Mouse (Mus musculus) left cerebral cortex, adult 11 months (tissue): ENCODE measurements at regions not wholly inside any gene's neighbourhood (a gene's known extent, or its start where the extent isn't known, plus 50 kb on each side); places are given as distances from the start of the nearest gene placed in this dataset.

Source experiments
- DNase-seq: peaks from one replicate; pipeline ENCODE4 v3.0.0; 2022; ENCODE audit warnings: low spot score

- no peak for DNase-seq
Observed at GRCm38 (mm10) chr3:35235066-35235465, 518.8 kb upstream of the Atp11b start.

DNA sequence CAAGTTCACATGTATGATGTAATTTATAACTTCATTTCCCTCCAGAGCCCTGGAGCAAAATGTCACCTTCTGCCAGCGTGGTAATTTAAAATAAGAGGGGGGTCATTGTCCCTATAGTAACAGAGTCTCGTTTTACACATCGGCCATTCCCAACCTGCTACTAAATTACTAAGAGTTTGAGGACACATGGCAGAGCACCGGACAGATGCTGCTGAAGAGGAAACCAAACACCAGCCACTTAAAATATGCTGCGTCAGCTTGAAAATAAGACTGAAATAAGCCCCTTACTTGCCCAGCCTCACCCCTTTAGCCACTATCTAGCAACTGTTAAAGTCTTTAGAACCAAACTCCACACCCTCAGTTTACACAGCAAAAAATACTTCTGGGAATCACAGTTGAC lies 518.1 kb upstream of the Atp11b start:
- DNase-seq, result no peak

DNA sequence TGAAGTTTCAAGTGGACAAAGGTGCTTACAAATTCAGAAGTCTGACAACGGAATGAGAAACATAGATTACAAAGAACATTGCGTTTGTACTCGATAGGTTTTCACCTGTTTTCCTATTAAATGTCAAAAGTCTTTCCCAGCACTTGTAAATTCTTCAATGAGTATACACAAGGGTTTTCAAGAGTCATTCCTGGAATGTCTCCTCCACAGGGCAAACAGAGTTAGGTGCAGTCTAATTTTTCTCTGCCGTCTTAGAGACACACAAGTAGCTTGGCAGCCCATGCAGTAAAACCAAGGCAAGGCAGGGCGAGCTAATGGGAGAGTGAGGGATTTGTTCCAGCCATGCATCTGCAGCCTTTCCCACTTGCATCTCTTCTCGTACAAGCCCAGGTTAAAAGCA lies 516.6 kb upstream of the Atp11b start:
- no peak for DNase-seq

- DNase-seq, result no peak
Observed at GRCm38 (mm10) chr3:35242349-35242748, 511.6 kb upstream of the Atp11b start.

DNA sequence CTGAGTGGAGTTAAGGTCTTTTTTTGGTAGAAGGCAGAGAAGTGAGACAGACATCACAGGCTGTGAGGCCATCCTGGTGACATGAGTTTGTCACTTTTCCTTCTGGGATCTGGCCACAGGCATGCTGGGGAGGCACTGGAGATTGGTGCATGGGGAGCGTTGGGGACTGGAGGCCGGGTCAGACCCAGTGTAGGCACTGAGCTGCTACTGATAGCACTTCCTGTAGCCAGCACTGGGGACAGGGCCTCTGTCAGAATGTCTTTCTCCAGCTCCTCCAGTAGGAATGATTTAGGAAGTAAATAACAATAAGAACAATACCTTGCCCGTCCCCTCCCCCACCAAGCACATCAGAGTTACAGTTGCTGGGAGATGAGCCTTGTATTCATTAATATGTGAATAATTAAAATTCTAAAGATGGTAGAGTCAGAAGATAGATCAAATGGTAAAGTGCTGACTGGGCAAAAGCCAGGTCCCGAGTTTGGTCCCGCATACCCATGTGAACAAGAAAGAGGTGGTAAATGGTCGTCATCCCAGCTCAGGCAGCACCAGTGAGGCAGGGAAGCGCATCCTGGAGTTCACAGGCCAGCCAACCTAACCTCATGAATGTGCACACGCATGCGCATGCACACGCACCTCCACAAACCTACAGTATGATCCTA lies 510.9 kb upstream of the Atp11b start:
- DNase-seq, result no peak

DNA sequence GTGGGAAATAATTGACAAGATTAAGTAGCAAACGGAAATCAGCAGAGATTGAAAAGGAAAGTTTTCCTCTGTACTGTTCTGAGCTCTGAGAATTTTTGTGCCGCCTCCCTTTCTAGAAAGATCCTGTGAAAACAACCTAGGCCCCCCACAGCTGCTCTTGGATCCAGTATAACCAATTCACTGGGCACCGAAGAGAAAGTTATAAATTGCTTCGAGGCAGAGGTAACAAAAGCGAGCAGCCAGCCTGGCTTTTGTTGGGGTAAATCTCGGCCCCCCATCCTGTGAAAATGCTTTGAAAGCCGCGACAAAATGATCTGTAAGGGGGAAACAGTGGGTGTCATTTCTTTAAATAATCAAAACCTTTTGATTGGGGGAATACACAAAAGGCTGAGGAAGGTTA lies 508.9 kb upstream of the Atp11b start:
- no peak for DNase-seq

DNA sequence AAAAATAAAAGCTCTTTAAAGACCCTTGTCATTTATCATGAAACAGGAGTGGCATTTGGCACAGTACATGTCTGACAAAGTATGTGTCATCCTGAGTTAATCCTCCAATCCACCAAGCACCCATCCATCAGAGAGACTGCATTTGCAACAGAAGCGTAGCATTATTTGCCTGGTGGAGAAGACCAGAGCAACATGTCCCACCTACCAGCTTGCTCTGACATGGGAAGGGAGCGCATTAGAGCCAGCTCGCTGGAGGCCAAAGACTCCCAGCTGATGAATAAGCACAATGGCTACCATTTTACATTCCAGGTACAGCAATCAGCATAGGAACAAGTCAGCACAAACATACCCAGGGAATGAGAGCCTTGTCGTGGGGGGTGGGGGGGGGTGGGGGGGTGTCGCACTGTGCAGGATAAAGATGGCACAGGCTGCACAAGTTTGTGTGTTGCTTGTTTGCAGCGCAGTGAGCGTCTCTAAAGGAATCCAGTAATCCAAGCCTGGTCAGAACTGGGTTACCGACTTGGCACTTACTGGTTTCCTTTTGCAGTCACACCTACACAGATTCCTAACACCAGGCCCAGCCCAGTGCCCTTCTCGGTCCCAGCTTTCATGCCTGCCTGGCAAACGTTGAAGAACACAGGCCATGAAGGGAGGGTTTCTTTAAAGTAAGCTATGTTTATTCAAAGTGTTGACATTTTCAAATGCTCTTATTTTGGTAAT lies 507.8 kb upstream of the Atp11b start:
- no peak for DNase-seq

- no peak for DNase-seq
Observed at GRCm38 (mm10) chr3:35249160-35249559, 504.7 kb upstream of the Atp11b start.

DNA sequence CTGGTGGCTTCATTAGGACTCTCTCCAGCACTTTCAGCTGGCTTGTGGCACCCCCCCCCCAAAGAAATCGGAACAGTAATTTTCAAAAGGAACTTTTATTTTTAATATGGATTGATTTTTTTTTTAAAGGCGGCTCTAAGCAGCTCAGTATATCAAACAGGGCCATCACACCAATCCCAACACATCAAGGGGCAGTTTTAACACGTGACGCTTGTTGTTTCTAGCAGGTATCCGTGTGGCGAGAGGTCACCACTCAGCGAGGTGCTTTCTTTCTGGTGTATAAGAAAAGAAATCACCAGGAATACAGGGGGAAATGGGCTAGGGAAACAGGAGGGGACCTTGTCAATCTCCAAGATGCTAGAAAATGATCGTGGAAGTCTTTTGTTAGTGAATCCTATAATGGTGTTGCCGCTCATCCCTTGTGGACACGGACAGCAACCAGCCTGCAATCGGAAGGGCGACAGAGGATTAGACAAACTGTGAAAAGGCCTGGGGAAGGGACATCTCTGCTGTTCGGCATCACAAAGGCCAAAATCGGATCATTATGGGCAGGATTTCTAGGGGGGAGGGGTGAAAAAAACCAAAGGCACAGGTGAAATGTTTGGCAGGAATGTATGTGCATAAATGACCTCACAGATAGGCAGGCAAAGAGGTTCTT lies 503.7 kb upstream of the Atp11b start:
- no peak for DNase-seq

- DNase-seq, result no peak
Observed at GRCm38 (mm10) chr3:35253861-35254260, 500.0 kb upstream of the Atp11b start.

DNA sequence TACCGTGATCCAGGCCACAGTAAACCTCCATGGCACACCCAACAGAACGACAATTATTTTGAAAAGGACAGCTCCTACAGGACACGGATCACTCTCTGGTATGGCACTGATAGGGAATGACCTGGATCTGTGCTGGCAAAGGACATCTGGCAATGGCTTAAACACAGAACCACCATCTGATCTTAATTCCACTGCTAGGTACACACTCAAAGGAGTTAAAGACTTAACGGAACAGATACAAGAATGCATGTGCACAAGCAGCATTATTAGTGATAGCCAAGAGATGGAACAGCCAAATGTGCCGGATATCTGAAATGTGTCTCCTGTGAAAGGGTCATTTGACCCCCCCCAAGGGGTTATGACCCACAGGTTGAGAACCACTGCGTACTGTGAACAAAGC lies 493.0 kb upstream of the Atp11b start:
- no peak for DNase-seq

- no peak for DNase-seq
Observed at GRCm38 (mm10) chr3:35268949-35269348, 485.0 kb upstream of the Atp11b start.

DNA sequence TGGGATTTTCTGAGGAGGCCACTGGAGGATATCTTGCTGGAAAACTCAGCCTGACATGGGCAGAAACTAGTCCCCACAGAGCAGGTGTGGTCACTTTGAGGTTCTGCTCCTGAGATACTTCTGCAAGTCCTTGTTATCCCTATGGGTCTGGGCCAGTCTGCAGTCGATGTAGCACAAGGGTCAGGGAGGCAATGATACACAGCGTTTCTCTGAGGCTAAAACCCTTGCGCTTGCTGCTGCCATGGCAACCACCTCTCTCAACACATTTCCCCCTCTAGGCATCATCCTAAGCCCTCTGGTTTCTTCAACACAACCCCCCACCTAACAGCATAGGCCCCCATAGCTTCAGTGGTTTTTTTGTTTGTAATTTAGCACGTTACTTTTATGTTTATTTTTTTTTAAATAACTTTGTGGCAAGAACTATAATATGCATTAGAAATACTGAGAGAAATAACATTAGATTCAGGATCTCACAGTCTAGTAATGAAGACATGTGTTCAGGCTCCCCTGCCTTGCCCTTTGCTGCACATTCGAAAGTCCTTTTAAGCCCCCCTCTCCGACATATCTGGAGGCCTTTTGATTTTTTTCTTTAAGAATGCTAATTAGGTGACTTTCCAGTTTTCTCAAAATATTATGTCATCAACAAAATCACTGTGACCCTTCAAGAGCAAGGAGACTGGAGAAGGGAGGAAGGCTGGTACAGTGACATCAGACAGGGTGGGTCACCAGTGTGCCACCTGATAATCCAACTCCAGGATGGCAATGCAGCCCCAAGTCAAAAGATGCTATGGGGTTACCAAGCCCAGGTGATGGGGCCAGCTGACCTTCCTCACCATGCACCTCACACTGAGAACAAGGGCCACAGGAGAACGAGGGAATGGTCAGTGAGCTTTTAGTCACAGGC lies 483.7 kb upstream of the Atp11b start:
- no peak for DNase-seq

DNA sequence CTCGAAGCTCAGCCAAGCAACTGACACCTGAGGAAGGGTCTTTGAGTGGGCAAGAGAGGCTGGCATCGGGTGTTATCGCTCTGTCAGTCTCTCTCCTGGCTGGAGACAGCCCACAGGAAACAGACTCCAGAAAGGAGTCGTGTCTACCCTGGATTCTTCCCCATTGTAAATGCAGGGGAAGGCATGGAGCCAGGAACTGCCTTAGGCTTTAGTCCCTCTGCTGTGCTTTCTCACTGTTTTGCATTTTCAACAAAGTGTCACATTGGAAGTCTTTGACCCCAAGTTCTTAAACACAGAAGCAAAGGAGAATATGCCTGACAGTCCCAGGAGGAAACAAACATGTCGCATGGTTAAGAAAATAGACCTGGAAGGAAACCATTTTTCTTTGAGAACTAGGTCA lies 480.4 kb upstream of the Atp11b start:
- DNase-seq, result no peak

- DNase-seq, result no peak
Observed at GRCm38 (mm10) chr3:35280981-35281380, 472.9 kb upstream of the Atp11b start.

GRCm38 (mm10) chr3:35282106-35282505 lies 471.8 kb upstream of the Atp11b start:
- DNase-seq, result no peak

GRCm38 (mm10) chr3:35294771-35295170 lies 459.1 kb upstream of the Atp11b start:
- DNase-seq, result no peak

GRCm38 (mm10) chr3:35295746-35296145 lies 458.2 kb upstream of the Atp11b start:
- no peak for DNase-seq

DNA sequence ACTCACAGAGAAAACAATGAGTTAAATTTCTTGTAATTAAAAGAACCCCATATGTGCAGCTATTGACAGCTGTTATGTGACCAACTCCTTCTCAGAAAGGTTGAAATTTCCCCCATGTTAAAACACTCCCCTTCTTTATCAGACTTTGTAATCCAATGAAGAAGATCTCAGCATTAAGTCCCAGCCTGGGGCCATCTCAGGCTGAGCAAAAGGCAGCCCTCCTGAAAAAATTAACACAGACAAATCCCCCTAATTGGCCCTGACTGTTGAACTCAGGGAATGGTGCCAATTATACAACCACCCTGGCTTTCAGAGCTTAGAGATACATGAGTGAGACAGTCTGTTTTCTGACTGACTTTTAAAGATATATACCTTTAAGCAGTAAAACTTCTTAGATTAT lies 454.9 kb upstream of the Atp11b start:
- DNase-seq, result no peak

GRCm38 (mm10) chr3:35306013-35306412 lies 447.9 kb upstream of the Atp11b start:
- no peak for DNase-seq

GRCm38 (mm10) chr3:35314177-35314576 lies 439.7 kb upstream of the Atp11b start:
- DNase-seq, result no peak

GRCm38 (mm10) chr3:35315162-35315561 lies 438.7 kb upstream of the Atp11b start:
- no peak for DNase-seq
